Mouse (Mus musculus) CH12.LX (cell line): ENCODE measurements at regions not wholly inside any gene's neighbourhood (a gene's known extent, or its start where the extent isn't known, plus 50 kb on each side); places are given as distances from the start of the nearest gene placed in this dataset.

Source experiments
- DNase-seq: peaks from one replicate; pipeline ENCODE4 v3.0.0-alpha.2; 2013; ENCODE audit errors: extremely low read depth
- H3K27ac ChIP-seq: 2 replicates; pipeline ENCODE4 v1.5.1; 2012; ENCODE audit warnings: low read depth, mild to moderate bottlenecking, control low read depth, moderate library complexity; ENCODE audit not compliant: insufficient read depth
- H3K27me3 ChIP-seq: replicated peaks from 2 replicates; pipeline ENCODE3; 2012; ENCODE audit warnings: inconsistent platforms
- H3K36me3 ChIP-seq, 2 experiments: replicated peaks in 1 of 2; 2 replicates each; pipeline versions ENCODE3 to v1.6.1; 2012; ENCODE audit warnings: inconsistent platforms in 1 of 2, low read length in 1 of 2, mild to moderate bottlenecking in 1 of 2, mixed read lengths in 1 of 2, moderate library complexity in 1 of 2; ENCODE audit not compliant: control insufficient read depth in 1 of 2, insufficient read depth in 1 of 2
- H3K4me1 ChIP-seq, 2 experiments: 2 replicates each; pipeline ENCODE4 v1.6.1; 2012; ENCODE audit warnings: inconsistent platforms in 1 of 2, moderate library complexity in 1 of 2; ENCODE audit not compliant: insufficient read depth in 2 of 2, control insufficient read depth in 1 of 2
- H3K4me2 ChIP-seq: 2 replicates; pipeline ENCODE4 v1.6.1; 2012; ENCODE audit warnings: low read depth, mild to moderate bottlenecking, control low read depth; ENCODE audit not compliant: poor library complexity, insufficient read depth, severe bottlenecking
- H3K4me3 ChIP-seq, 3 experiments: fragments of 150-350 bp in 1 of 3; sonication (generic) in 1 of 3; replicated peaks in 1 of 3; 2 replicates each; pipeline versions ENCODE3 to v1.5.1; 2011 to 2012; ENCODE audit warnings: low read depth in 2 of 3, low read length in 2 of 3, mild to moderate bottlenecking in 2 of 3, moderate library complexity in 2 of 3, control low read depth in 1 of 3, improper control_type of control experiment in 1 of 3, inconsistent platforms in 1 of 3, mixed read lengths in 1 of 3; ENCODE audit not compliant: poor library complexity in 1 of 3
- H3K79me2 ChIP-seq: replicated peaks from 2 replicates; pipeline ENCODE4 v1.6.1; 2012; ENCODE audit warnings: mild to moderate bottlenecking, moderate library complexity; ENCODE audit not compliant: control insufficient read depth, poor library complexity, insufficient read depth, severe bottlenecking; ENCODE audit errors: extremely low read depth
- H3K9ac ChIP-seq: 2 replicates; pipeline ENCODE4 v1.6.1; 2012; ENCODE audit warnings: low read depth, mild to moderate bottlenecking, control low read depth, moderate library complexity; ENCODE audit not compliant: insufficient read depth
- H3K9me3 ChIP-seq: replicated peaks from 2 replicates; pipeline ENCODE3; 2012; ENCODE audit warnings: low read length, inconsistent platforms, mixed read lengths
- CHD2 ChIP-seq: IDR thresholded peaks from 2 replicates; pipeline ENCODE4 v1.6.1; 2011; ENCODE audit warnings: low read length, improper control_type of control experiment
- ELF1 ChIP-seq: IDR thresholded peaks from 2 replicates; pipeline ENCODE4 v1.6.1; 2014; ENCODE audit warnings: low read depth, mild to moderate bottlenecking, inconsistent platforms, low read length, improper control_type of control experiment
- ETS1 ChIP-seq: conservative IDR thresholded peaks from 2 replicates; pipeline ENCODE4 v1.6.1; 2012; ENCODE audit warnings: low read depth, mild to moderate bottlenecking, inconsistent platforms, low read length, improper control_type of control experiment, moderate library complexity
- GABPA ChIP-seq: IDR thresholded peaks from 2 replicates; pipeline ENCODE4 v1.6.1; 2012; ENCODE audit warnings: low read depth, low read length, improper control_type of control experiment, inconsistent platforms; ENCODE audit not compliant: insufficient replicate concordance
- JUND ChIP-seq: conservative IDR thresholded peaks from 2 replicates; pipeline ENCODE4 v1.6.1; 2011; ENCODE audit warnings: low read depth, low read length, improper control_type of control experiment
- KAT2A ChIP-seq: IDR thresholded peaks from 2 replicates; pipeline ENCODE4 v1.6.1; 2012; ENCODE audit warnings: low read length, improper control_type of control experiment, inconsistent platforms; ENCODE audit not compliant: insufficient replicate concordance
- MAFK ChIP-seq: IDR thresholded peaks from 2 replicates; pipeline ENCODE4 v1.6.1; 2011; ENCODE audit warnings: low read length, improper control_type of control experiment; ENCODE audit not compliant: insufficient replicate concordance
- MAX ChIP-seq: IDR thresholded peaks from 2 replicates; pipeline ENCODE4 v1.6.1; 2011; ENCODE audit warnings: low read length, improper control_type of control experiment
- MAZ ChIP-seq: IDR thresholded peaks from 2 replicates; pipeline ENCODE4 v1.6.1; 2012; ENCODE audit warnings: low read depth, mild to moderate bottlenecking, inconsistent platforms, low read length, improper control_type of control experiment, moderate library complexity
- MXI1 ChIP-seq: IDR thresholded peaks from 2 replicates; pipeline ENCODE4 v1.6.1; 2011; ENCODE audit warnings: mild to moderate bottlenecking, low read depth, low read length, improper control_type of control experiment
- MYC ChIP-seq: IDR thresholded peaks from 2 replicates; pipeline ENCODE4 v1.6.1; 2011; ENCODE audit warnings: low read depth, mild to moderate bottlenecking, improper control_type of control experiment, low read length
- NELFE ChIP-seq: IDR thresholded peaks from 2 replicates; pipeline ENCODE4 v1.6.1; 2011; ENCODE audit warnings: low read depth, low read length, improper control_type of control experiment
- RCOR1 ChIP-seq: conservative IDR thresholded peaks from 2 replicates; pipeline ENCODE4 v1.6.1; 2012; ENCODE audit warnings: low read depth, mild to moderate bottlenecking, inconsistent platforms, low read length, improper control_type of control experiment
- SMC3 ChIP-seq: IDR thresholded peaks from 2 replicates; pipeline ENCODE4 v1.6.1; 2011; ENCODE audit warnings: low read depth, low read length, improper control_type of control experiment
- USF1 ChIP-seq: IDR thresholded peaks from 2 replicates; pipeline ENCODE4 v1.6.1; 2014; ENCODE audit warnings: low read depth, mild to moderate bottlenecking, inconsistent platforms, low read length, improper control_type of control experiment
- USF2 ChIP-seq: conservative IDR thresholded peaks from 2 replicates; pipeline ENCODE4 v1.6.1; 2011; ENCODE audit warnings: low read depth, low read length, improper control_type of control experiment
- ZC3H11A ChIP-seq: IDR thresholded peaks from 2 replicates; pipeline ENCODE4 v1.6.1; 2012; ENCODE audit warnings: low read depth, mild to moderate bottlenecking, inconsistent platforms, low read length, improper control_type of control experiment
- ZKSCAN1 ChIP-seq: IDR thresholded peaks from 2 replicates; pipeline ENCODE4 v1.6.1; 2012; ENCODE audit warnings: low read depth, inconsistent platforms, low read length, improper control_type of control experiment, borderline replicate concordance
- ZMIZ1 ChIP-seq: IDR thresholded peaks from 2 replicates; pipeline ENCODE4 v1.6.1; 2012; ENCODE audit warnings: low read depth, mild to moderate bottlenecking, inconsistent platforms, low read length, improper control_type of control experiment
- dilution Hi-C: fragments of 300-500 bp; cut with MboI; formaldehyde crosslinking; loops from 2 replicates; pipeline ENCODE4 v1.14.3; 2020; ENCODE audit warnings: low sequenced_read_pairs; ENCODE audit not compliant: extremely low pct_unique_long_range_greater_than_20kb, extremely low pct_ligation_motif_present
- in situ Hi-C: fragments of 300-500 bp; cut with MboI; formaldehyde crosslinking; loops from 3 replicates; pipeline ENCODE4 v1.14.3; 2019; ENCODE audit warnings: low sequenced_read_pairs, low pct_ligation_motif_present, low pct_unique_long_range_greater_than_20kb, mixed read lengths

DNA sequence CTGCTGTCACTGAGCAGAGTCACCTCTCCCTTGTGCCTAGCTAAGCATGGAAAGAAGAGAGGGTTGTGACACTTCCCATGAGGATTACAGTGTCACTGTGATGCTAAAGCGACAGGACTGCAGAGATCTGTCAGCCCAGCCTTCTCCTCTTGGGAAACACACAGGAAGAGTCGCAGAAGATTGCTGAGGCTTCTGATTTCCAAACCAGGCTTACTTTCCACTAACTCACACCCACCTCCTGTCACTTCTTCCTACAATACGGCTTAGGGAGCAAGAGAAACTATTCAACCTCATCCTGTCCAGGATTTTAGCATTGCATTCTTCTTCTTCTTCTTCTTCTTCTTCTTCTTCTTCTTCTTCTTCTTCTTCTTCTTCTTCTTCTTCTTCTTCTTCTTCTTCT, 167.1 kb downstream of the Setd4 start:
- dilution Hi-C loops (no loop called here), in situ Hi-C loops (loop anchor here (25.0 kb wide), 1 partner anchor 449 kb away; no protein-coding TSS in a partner anchor)
- DNase-seq: no peak
- Histone ChIP-seq H3K27me3 (no peaks in the 10 kb centered on the region), H3K4me2 (no peak overlapping the region), H3K4me1 (peaks cover 9 to 13% of the 10 kb centered on the region in 2 experiments), H3K4me3 (no peak overlapping the region), H3K9me3 (no peaks in the 10 kb centered on the region), H3K9ac (no peak overlapping the region), H3K27ac (no peak overlapping the region), H3K79me2 (no peaks in the 10 kb centered on the region), H3K36me3 (no peaks in the 10 kb centered on the region)
- TF ChIP-seq ZMIZ1 (no peak), GABPA (no peak), MAFK (no peak), ELF1 (no peak), MAX (no peak), RCOR1 (no peak), MAZ (no peak), ETS1 (no peak), KAT2A (no peak), CHD2 (no peak)

DNA sequence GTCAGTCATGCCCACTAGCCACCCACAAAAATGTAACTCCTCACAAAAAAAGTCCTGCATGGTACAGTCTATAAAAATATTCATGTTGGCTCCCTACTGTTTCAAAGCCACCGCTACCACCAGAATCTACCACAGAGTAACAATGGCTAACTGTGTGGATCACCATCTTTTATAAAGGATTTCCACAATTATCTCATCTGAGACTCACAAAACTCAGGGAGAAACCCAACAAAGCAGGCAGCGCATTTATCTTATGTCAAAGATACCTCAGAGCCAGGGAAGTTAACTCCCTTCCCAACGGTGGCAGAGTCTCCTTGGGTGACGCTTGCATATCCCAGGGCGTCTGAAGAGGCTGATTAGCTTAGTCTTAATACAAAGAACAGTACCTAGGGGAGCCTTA, 172.5 kb downstream of the Setd4 start:
- H3K4me3 ChIP-seq: no peak overlapping the region
- TF ChIP-seq GABPA (no peak), MXI1 (no peak), CHD2 (no peak), MYC (no peak), ZKSCAN1 (no peak), SMC3 (no peak), USF1 (no peak), MAX (no peak), RCOR1 (no peak), ZC3H11A (no peak), KAT2A (no peak), JUND (no peak), USF2 (no peak), NELFE (no peak)
- H3K4me1 ChIP-seq: peaks cover 0 to 2% of the 10 kb centered on the region in 2 experiments; a peak in 1 of 4 replicates
- no peaks in the 10 kb centered on the region for H3K9me3 ChIP-seq
- no peaks in the 10 kb centered on the region for H3K27me3 ChIP-seq
- no peaks in the 10 kb centered on the region for H3K79me2 ChIP-seq
- H3K4me2 ChIP-seq: no peak overlapping the region
- no peak for DNase-seq
- no peaks in the 10 kb centered on the region for H3K36me3 ChIP-seq
- H3K9ac ChIP-seq: no peak overlapping the region
- in situ Hi-C loops: loop anchor here (25.0 kb wide), 1 partner anchor 444 kb away; no protein-coding TSS in a partner anchor
- H3K27ac ChIP-seq: no peak overlapping the region
- dilution Hi-C loops: no loop called here
